Comparison of ENCODE assay signal across 8 mouse cellular contexts in genomic region chr7:82335211-82336121, GRCm38 (mm10). TPM values are rescaled to one million over a fixed set of nuclear protein-coding genes. Genes with fewer than 3 reads are reported as not detected.
DNase-seq lines count a peak whose midpoint lies in the region; ATAC-seq and TF ChIP-seq lines count a peak whose summit lies in the region.

Adamtsl3 (plus strand) TSS chr7:82335694.

- H3K9me3 ChIP-seq in embryonic facial prominence, embryonic 12.5 days, result no peaks in the 10 kb centered on the region
- H3K9me3 ChIP-seq in heart, embryonic 12.5 days (replicated peaks), result no peaks in the 10 kb centered on the region
- H3K9me3 ChIP-seq in kidney, embryonic 16.5 days (ENCODE audit: low read length), result peaks cover 3% of the 10 kb centered on the region; the same call in 1 of the 2 replicates

- H3K4me2 ChIP-seq in embryonic facial prominence, embryonic 12.5 days (replicated peaks), result peak within 1 kb of the TSS; percentile 93
- H3K4me2 ChIP-seq in heart, embryonic 12.5 days, result peak within 1 kb of the TSS; percentile 91
- peak within 1 kb of the TSS; percentile 84 for H3K4me2 ChIP-seq in kidney, embryonic 16.5 days (replicated peaks; ENCODE audit: low read depth, low read length)

- H3K36me3 ChIP-seq in embryonic facial prominence, embryonic 12.5 days, result no peaks in the 10 kb centered on the region
- H3K36me3 ChIP-seq in heart, embryonic 12.5 days, result no peaks in the 10 kb centered on the region
- H3K36me3 ChIP-seq in kidney, embryonic 16.5 days (ENCODE audit: insufficient read depth, low read length), result no peaks in the 10 kb centered on the region

- H3K27ac ChIP-seq in left cerebral cortex, adult 2 months, result no peak within 1 kb of the TSS
- no peak within 1 kb of the TSS for H3K27ac ChIP-seq in embryonic facial prominence, embryonic 12.5 days
- no peak within 1 kb of the TSS for H3K27ac ChIP-seq in heart, embryonic 12.5 days (ENCODE audit: poor library complexity, severe bottlenecking)
- no peak within 1 kb of the TSS for H3K27ac ChIP-seq in kidney, embryonic 16.5 days (ENCODE audit: low read length)

- H3K27me3 ChIP-seq in embryonic facial prominence, embryonic 12.5 days, result peaks cover 62% of the 10 kb centered on the region
- peaks cover 69% of the 10 kb centered on the region for H3K27me3 ChIP-seq in heart, embryonic 12.5 days (replicated peaks)
- H3K27me3 ChIP-seq in kidney, embryonic 16.5 days (ENCODE audit: insufficient read depth, low read length), result peaks cover 55% of the 10 kb centered on the region

- intact Hi-C loops in left cerebral cortex, adult 2 months (cut with DNase I), result no loop called here

- H3K9ac ChIP-seq in embryonic facial prominence, embryonic 12.5 days, result peak within 1 kb of the TSS; percentile 49
- H3K9ac ChIP-seq in heart, embryonic 12.5 days, result peak within 1 kb of the TSS; percentile 42
- peak within 1 kb of the TSS; percentile 19; the same call in 1 of the 2 replicates for H3K9ac ChIP-seq in kidney, embryonic 16.5 days (replicated peaks; ENCODE audit: low read length)

- peak within 1 kb of the TSS; percentile 33 for H3K4me3 ChIP-seq in left cerebral cortex, adult 2 months
- peak within 1 kb of the TSS; percentile 50 for H3K4me3 ChIP-seq in embryonic facial prominence, embryonic 12.5 days
- peak within 1 kb of the TSS; percentile 66 for H3K4me3 ChIP-seq in heart, embryonic 12.5 days
- peak within 1 kb of the TSS; percentile 53 for H3K4me3 ChIP-seq in kidney, embryonic 16.5 days (ENCODE audit: low read length)

- ATAC-seq in embryonic facial prominence, embryonic 12.5 days (ENCODE audit: insufficient number of reproducible peaks, insufficient read depth, low FRiP score, low TSS enrichment), result peak; percentile 1; the same call in 1 of the 2 replicates
- peak; percentile 59 for ATAC-seq in heart, embryonic 12.5 days (ENCODE audit: insufficient number of reproducible peaks, low FRiP score)
- ATAC-seq in kidney, embryonic 16.5 days (ENCODE audit: low FRiP score, low TSS enrichment), result peak; percentile 59

- DNase-seq in left cerebral cortex, adult 2 months (ENCODE audit: extremely low spot score in 1 of 2, low spot score in 2 of 2), result no peak
- DNase-seq in left cerebral cortex, adult 18-20 months (ENCODE audit: low spot score in 2 of 2), result no peak
- peak; percentile 64 for DNase-seq in lung, postnatal 14 days
- DNase-seq in skeletal muscle tissue, adult 2 months (ENCODE audit: low read depth, low spot score), result peak; percentile 39
- DNase-seq in MN1 (ENCODE audit: low spot score), result no peak

- under 1% methylated on average over 93 of the region's 95 CpGs for WGBS in embryonic facial prominence, embryonic 12.5 days
- WGBS in heart, embryonic 12.5 days, result under 1% methylated on average over 92 of the region's 95 CpGs
- under 1% methylated on average over 74 of the region's 95 CpGs for WGBS in kidney, embryonic 16.5 days

- no peak for TF ChIP-seq CTCF in left cerebral cortex, adult 2 months (IDR thresholded peaks at IDR 0.05)

- peaks cover 7% of the 10 kb centered on the region; the same call in 1 of the 2 replicates for H3K4me1 ChIP-seq in embryonic facial prominence, embryonic 12.5 days
- peaks cover 17% of the 10 kb centered on the region for H3K4me1 ChIP-seq in heart, embryonic 12.5 days (replicated peaks)
- peaks cover 14% of the 10 kb centered on the region for H3K4me1 ChIP-seq in kidney, embryonic 16.5 days (ENCODE audit: insufficient read depth, low read length)

RNA-seq across cellular contexts. Expression of gene Adamtsl3, which starts in this region (rescaled TPM):
- total RNA-seq in left cerebral cortex, adult 2 months (2021), result 1 to 10 TPM in 1 of 2 experiments, under 1 TPM in 1; 0.97 to 2.0 TPM
- total RNA-seq in left cerebral cortex, adult 18-20 months (2021), result 1 to 10 TPM; 1.9 to 2.0 TPM
- 1.7 and 2.8 TPM in 2 replicates for polyA plus RNA-seq in embryonic facial prominence, embryonic 12.5 days (2016; fragmentation: Nextera tagmentation; extraction: Ambion mirVana)
- 0.57 and 0.63 TPM in 2 replicates for polyA plus RNA-seq in heart, embryonic 12.5 days (2016; fragmentation: Nextera tagmentation; extraction: Ambion mirVana)
- 0.47 and 0.72 TPM in 2 replicates for polyA plus RNA-seq in kidney, embryonic 16.5 days (2015; fragmentation: Nextera tagmentation; extraction: Ambion mirVana)

Comparison
In these comparisons a context has a peak if more than half of its experiments do, and no peak if none do; other contexts are left out.
1. Peak in ATAC-seq, H3K4me3 ChIP-seq, H3K9ac ChIP-seq and H3K4me2 ChIP-seq in heart, embryonic 12.5 days; RNA of the gene not detected or under 1 TPM.
2. Peak in ATAC-seq, H3K4me3 ChIP-seq, H3K9ac ChIP-seq and H3K4me2 ChIP-seq in kidney, embryonic 16.5 days; RNA of the gene not detected or under 1 TPM.
3. DNase-seq: peak in lung, postnatal 14 days (single experiment) and skeletal muscle tissue, adult 2 months (single experiment); none in left cerebral cortex, adult 2 months (0 of 2), left cerebral cortex, adult 18-20 months (0 of 2) and MN1 (single experiment).
4. ATAC-seq: peak in every context shown above with its lines; median percentile 59 in heart, embryonic 12.5 days; 59 in kidney, embryonic 16.5 days; 1 in embryonic facial prominence, embryonic 12.5 days.
5. Peak in every context shown above with its lines, with median percentiles within 50 percentile points of each other: H3K4me3 ChIP-seq, H3K4me2 ChIP-seq and H3K9ac ChIP-seq.